Mouse (Mus musculus) liver, embryonic 14.5 days (tissue): Measurements from ENCODE around the gene Efcab9.

Source experiments
- CTCF ChIP-seq: IDR thresholded peaks from 2 replicates; pipeline ENCODE4 v1.5.1; 2016; ENCODE audit warnings: antibody characterized with exemption, low read depth, control low read depth
- EP300 ChIP-seq: IDR thresholded peaks from 2 replicates; pipeline ENCODE4 v1.6.1; 2016; ENCODE audit warnings: antibody characterized with exemption, low read depth

DNA sequence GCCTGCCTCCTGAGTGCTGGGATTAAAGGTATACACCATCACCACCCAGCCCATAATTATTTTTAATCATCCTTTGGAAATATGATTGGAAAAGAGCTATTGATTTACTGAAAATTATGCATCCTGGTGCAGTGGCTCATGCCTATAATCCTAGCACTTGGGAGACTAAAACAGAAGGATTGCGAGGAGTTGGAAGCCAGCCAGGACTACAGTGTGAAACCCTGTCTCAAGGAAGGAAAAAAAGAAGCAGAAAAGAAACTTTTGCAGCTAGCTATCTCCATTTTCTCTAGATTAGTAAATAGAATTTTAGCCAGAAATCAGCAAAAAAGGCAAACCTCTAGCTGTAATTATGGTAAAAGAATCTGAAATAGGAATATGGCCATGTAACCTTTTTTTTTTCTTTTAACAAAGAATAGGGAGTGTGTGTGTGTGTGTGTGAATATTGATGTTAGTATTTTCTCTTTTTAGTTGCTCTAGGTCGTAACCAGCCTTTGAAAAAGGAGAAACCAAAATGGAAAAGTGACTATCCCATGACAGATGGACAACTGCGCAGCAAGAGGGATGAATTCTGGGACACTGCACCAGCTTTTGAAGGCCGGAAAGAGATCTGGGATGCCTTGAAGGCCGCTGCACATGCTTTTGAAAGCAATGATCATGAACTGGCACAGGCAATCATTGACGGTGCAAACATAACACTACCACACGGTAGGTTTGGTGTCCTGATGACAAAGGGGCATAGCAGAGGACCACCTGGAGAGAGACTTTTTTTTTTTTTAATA lies 32.9 kb downstream of the Efcab9 start:
- no peak for TF ChIP-seq CTCF
- TF ChIP-seq EP300: no peak
